Mouse (Mus musculus) C2C12 (cell line): Measurements from ENCODE around the gene Rab3gap2.

Experiments
- CEBPB ChIP-seq: IDR thresholded peaks from one replicate; pipeline ENCODE4 v1.6.1; 2011; ENCODE audit warnings: low read depth, mild to moderate bottlenecking, control low read depth, moderate library complexity
- CTCF ChIP-seq: IDR thresholded peaks from one replicate; pipeline ENCODE4 v1.5.1; 2011; ENCODE audit not compliant: control insufficient read depth, insufficient read depth, insufficient read length
- FOSL1 ChIP-seq: IDR thresholded peaks from one replicate; pipeline ENCODE4 v1.8.0; 2011; ENCODE audit warnings: mild to moderate bottlenecking, low read length; ENCODE audit not compliant: poor library complexity, insufficient read depth, severe bottlenecking
- MAX ChIP-seq: IDR thresholded peaks from one replicate; pipeline ENCODE4 v1.6.1; 2011; ENCODE audit warnings: mild to moderate bottlenecking, control low read depth
- MYOD1 ChIP-seq: IDR thresholded peaks from one replicate; pipeline ENCODE4 v1.6.1; 2011; ENCODE audit warnings: low read depth; ENCODE audit not compliant: control insufficient read depth, insufficient read length
- MYOG ChIP-seq: IDR thresholded peaks from one replicate; pipeline ENCODE4 v1.6.1; 2011; ENCODE audit not compliant: control insufficient read depth, insufficient read length; ENCODE audit errors: extremely low read depth
- USF1 ChIP-seq: IDR thresholded peaks from one replicate; pipeline ENCODE4 v1.6.1; 2011; ENCODE audit warnings: low read depth, mild to moderate bottlenecking, control low read depth, moderate library complexity

DNA sequence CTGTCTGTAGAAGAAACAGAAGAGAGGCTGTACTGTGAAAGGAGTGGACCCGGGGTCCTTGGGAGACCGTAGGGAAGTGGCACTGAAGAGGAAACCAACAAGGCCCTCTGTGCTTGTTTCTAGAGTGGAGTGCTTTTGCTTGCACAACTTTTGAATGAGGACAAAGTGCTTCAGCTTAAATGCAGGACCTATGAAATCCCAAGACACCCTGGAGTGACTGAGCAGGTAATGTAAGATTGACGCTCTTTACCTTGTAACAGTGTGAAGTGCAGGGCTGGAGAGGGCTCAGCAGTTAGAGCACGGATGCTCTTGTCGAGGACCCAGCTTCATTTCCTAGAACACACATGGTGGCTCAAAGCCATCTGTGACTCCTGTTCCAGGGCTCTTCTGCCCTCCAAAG, 31.9 kb downstream of the Rab3gap2 start:
- TF ChIP-seq CTCF (no peak), USF1 (no peak), MYOD1 (no peak), FOSL1 (no peak), MYOG (no peak), CEBPB (no peak), MAX (no peak)
